Mouse (Mus musculus) lung, postnatal 0 days (tissue): Measurements from ENCODE around the gene Baz1b.

Experiments
- CTCF ChIP-seq: IDR thresholded peaks from 2 replicates; pipeline ENCODE4 v1.5.1; 2016; ENCODE audit warnings: antibody characterized with exemption, mild to moderate bottlenecking
- EP300 ChIP-seq: IDR thresholded peaks from 2 replicates; pipeline ENCODE4 v1.6.1; 2016; ENCODE audit warnings: antibody characterized with exemption, mild to moderate bottlenecking, control low read depth

DNA sequence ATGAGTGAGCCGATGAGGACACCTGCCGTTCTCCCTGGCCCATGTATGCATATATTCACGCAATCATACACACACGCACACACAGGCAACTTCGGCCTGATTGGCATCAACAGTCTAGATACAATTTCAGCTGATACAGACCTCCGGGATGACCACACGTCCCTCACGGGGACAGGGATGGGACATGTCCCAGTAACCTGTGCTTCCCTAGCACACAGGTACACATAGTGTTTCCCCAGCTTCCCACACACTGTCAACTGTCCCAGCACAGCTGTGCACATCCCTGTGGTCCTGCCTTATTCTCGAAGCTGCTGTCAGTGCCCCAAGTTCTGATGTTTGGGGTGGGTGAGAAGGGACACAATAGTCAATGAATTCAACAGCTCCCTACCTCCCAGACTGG, 60.3 kb downstream of the Baz1b start:
- TF ChIP-seq CTCF (no peak), EP300 (no peak)
